Comparison of ENCODE assay signal across 15 mouse cellular contexts in genomic region chr2:93427000-93427715, GRCm38 (mm10). TPM values are rescaled to one million over a fixed set of nuclear protein-coding genes. Genes with fewer than 3 reads are reported as not detected.
A peak's percentile ranks its signal among the peaks of the same experiment; 100 is the strongest.
DNase-seq lines count a peak whose midpoint lies in the region; ATAC-seq lines count a peak whose summit lies in the region.
"Had no signal": no experiment of that assay in that cellular context is flagged by ENCODE, and none has a peak within 500 bp of the region (broad histone marks: within the 10 kb centered on the region; RNA-seq: fewer than 3 reads in every experiment).

No protein-coding gene starts in this region.

- no peak overlapping the region for H3K9ac ChIP-seq in forebrain, embryonic 16.5 days (replicated peaks; ENCODE audit: low read depth, low read length)
- H3K9ac ChIP-seq: embryonic facial prominence, embryonic 13.5 days had no signal

- H3K4me3 ChIP-seq in forebrain, embryonic 10.5 days: no peak overlapping the region
- no peak overlapping the region for H3K4me3 ChIP-seq in forebrain, embryonic 16.5 days (replicated peaks; ENCODE audit: low read length)
- H3K4me3 ChIP-seq: embryonic facial prominence, embryonic 13.5 days had no signal

- WGBS in forebrain, embryonic 10.5 days: 67% methylated on average over 8 of the region's 8 CpGs
- 61% methylated on average over 8 of the region's 8 CpGs for WGBS in forebrain, embryonic 16.5 days

- H3K27me3 ChIP-seq in forebrain, embryonic 10.5 days (ENCODE audit: poor library complexity, severe bottlenecking): peaks cover 36% of the 10 kb centered on the region
- H3K27me3 ChIP-seq in forebrain, embryonic 16.5 days (replicated peaks; ENCODE audit: control insufficient read depth, insufficient read depth, low read length): no peaks in the 10 kb centered on the region
- H3K27me3 ChIP-seq: embryonic facial prominence, embryonic 13.5 days had no signal

- ATAC-seq in forebrain, embryonic 16.5 days: no peak
- peak; percentile 33 for ATAC-seq in common myeloid progenitor, adult 5-6 weeks (replicated peaks; ENCODE audit: low read depth, poor library complexity, severe bottlenecking)
- ATAC-seq: forebrain, embryonic 14.5 days had no signal

- peak overlapping the region; percentile 25; the same call in 1 of the 2 replicates for H3K27ac ChIP-seq in forebrain, embryonic 10.5 days
- H3K27ac ChIP-seq in forebrain, embryonic 16.5 days (ENCODE audit: low read length): no peak overlapping the region
- H3K27ac ChIP-seq: kidney, postnatal 0 days; macrophage had no signal

- peaks cover 50% of the 10 kb centered on the region for H3K4me1 ChIP-seq in forebrain, embryonic 10.5 days
- no peaks in the 10 kb centered on the region for H3K4me1 ChIP-seq in forebrain, embryonic 16.5 days (replicated peaks; ENCODE audit: control insufficient read depth, insufficient read depth, low read length)

- no peaks in the 10 kb centered on the region for H3K36me3 ChIP-seq in forebrain, embryonic 10.5 days (replicated peaks)
- H3K36me3 ChIP-seq in forebrain, embryonic 16.5 days (ENCODE audit: control insufficient read depth, insufficient read depth): no peaks in the 10 kb centered on the region

- H3K4me2 ChIP-seq in forebrain, embryonic 16.5 days (ENCODE audit: low read length): no peak overlapping the region
- H3K4me2 ChIP-seq: embryonic facial prominence, embryonic 13.5 days had no signal

- no peak for DNase-seq in forebrain, embryonic 10.5 days (ENCODE audit: extremely low spot score, low spot score)
- peak; percentile 53 for DNase-seq in A20 (ENCODE audit: low read depth, low spot score)
- DNase-seq in naive thymus-derived CD4-positive, alpha-beta T cell, adult 2 months (ENCODE audit: low read depth): peak; percentile 72
- no peak for DNase-seq in urinary bladder, postnatal 10 days (ENCODE audit: low spot score)
- DNase-seq in embryo, embryonic 10.5 days (ENCODE audit: low spot score): no peak
- DNase-seq in heart, adult 8-10 months (ENCODE audit: low spot score): no peak
- DNase-seq: cerebellum, adult 9-10 months; layer of hippocampus, adult 9-11 months; left cerebral cortex, postnatal 4 days had no signal

- H3K9me3 ChIP-seq in forebrain, embryonic 10.5 days: no peaks in the 10 kb centered on the region
- no peaks in the 10 kb centered on the region for H3K9me3 ChIP-seq in forebrain, embryonic 16.5 days (ENCODE audit: control insufficient read depth, low read length)
- H3K9me3 ChIP-seq: embryonic facial prominence, embryonic 13.5 days had no signal

RNA-seq across cellular contexts. Expression of gene Cd82, which starts 35.8 kb away (rescaled TPM):
- 5.0 and 5.3 TPM in 2 replicates for polyA plus RNA-seq in forebrain, embryonic 10.5 days (2016; fragmentation: Nextera tagmentation; extraction: Ambion mirVana)
- 18.3 and 22.1 TPM in 2 replicates for polyA plus RNA-seq in forebrain, embryonic 16.5 days (2015; fragmentation: Nextera tagmentation; extraction: Ambion mirVana)
- total RNA-seq in common myeloid progenitor, adult 5-6 weeks (2017): 42.9 and 43.7 TPM in 2 replicates
- 10 to 100 TPM; 15.6 to 24.4 (median 17.1) TPM for total RNA-seq in heart, adult 8-10 months (2022)

Comparison
In these comparisons a context has a peak if more than half of its experiments do, and no peak if none do; other contexts are left out.
1. DNase-seq: peak in A20 (single experiment) and naive thymus-derived CD4-positive, alpha-beta T cell, adult 2 months (single experiment); none in forebrain, embryonic 10.5 days (single experiment), urinary bladder, postnatal 10 days (single experiment), embryo, embryonic 10.5 days (single experiment) and heart, adult 8-10 months (single experiment).